Mouse (Mus musculus) cerebellum, adult 18-20 months (tissue): ENCODE measurements around the gene Astl.
A peak's percentile ranks its signal among the peaks of the same experiment; 100 is the strongest.

Experiments
- DNase-seq, 2 experiments: peaks; one replicate each; pipeline ENCODE4 v3.0.0; 2021

The Astl gene

GRCm38 (mm10) chr2:127328090-127328851 lies 10.2 kb upstream of the Astl start:
- DNase-seq, result no peak

- no peak for DNase-seq
Observed at GRCm38 (mm10) chr2:127332807-127333570, 5.5 kb upstream of the Astl start.

DNA sequence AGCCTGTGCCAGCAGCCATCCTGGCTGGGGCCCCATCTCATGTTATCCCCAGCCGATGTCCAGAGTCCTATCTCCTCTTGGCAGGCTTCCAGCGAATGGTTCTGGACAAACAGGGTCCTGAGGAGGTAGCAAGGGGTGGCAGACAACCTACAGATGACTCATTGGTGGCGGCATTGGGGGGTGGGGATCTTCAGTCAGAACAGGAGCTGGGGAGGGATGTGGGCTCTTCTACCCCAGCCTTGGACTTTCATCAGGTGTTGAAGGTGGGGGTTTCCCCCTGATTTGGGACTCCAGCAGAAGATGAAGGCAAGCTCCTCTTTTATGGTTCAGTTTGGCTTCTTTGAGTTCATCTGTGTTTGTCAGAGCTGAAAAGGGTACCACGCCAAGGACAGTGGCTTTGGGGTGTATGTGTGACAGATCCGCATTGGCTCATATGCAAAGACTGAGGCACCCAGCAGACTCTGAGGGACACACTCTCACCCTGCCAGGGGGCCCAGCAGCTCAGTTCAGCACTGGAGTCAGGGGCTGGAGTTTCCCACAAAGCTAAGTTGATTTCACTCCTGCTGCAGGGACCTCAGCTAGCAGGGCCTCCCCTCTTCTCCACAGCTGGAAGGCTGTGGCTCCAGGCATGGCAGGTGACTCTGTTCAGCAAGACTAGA lies 4.4 kb upstream of the Astl start:
- DNase-seq, result no peak

- no peak for DNase-seq
Observed at GRCm38 (mm10) chr2:127335078-127335541, 3.3 kb upstream of the Astl start.

DNA sequence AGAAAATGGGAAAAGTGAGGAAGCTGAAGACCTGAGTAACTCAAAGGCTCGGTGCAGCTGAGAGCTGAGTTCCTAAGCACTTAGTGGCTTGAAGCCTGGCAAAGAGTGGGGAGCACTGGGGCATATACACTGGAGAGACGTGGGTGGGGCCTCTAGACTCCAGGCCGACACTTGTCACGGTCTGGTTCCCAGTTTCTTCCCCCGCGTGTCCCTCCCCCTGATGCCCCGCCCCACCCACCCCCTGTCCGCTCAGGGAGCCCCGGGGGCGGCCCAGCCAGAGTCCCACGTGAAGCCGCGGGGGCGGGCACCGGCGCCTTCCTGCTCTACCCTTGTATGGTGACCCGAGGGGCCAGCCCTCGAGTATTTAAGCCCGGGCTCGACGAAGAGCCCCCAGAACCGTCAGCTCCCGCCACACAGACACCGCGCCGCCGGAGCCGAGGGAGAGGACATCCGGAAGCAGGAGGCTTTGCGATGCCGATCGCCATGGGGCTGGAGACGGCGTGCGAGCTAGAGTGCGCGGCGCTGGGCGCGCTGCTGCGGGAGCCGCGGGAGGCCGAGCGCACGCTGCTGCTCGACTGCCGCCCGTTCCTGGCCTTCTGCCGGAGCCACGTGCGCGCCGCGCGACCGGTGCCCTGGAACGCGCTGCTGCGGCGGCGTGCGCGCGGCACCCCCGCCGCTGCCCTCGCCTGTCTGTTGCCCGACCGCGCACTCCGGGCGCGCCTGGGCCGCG lies 2.5 kb upstream of the Astl start, which contains the start of gene Dusp2:
Gene Dusp2, plus strand, starts transcription at position 393 of the 730 bp plus-strand sequence.
- DNase-seq, result peak; percentile 58 to 73

- DNase-seq, result no peak
Observed at GRCm38 (mm10) chr2:127336497-127336832, 2.0 kb upstream of the Astl start.

GRCm38 (mm10) chr2:127336885-127337284 lies 1.6 kb upstream of the Astl start:
- DNase-seq, result no peak

DNA sequence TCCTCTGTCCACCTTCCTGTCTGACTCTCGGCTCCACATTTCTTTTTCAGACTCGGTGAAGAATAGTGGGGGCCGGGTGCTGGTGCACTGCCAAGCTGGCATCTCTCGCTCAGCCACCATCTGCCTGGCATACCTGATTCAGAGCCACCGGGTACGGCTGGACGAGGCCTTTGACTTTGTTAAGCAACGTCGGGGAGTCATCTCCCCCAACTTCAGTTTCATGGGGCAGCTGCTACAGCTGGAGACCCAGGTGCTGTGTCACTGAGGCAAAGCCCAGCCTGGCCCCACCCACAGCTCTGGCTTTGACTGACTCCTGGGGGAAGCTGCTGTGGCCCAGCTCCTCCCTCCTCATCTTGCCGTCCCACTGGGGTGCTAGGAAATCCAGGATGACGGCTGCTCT lies 908 bp upstream of the Astl start:
- peak; percentile 30 to 37 for DNase-seq

DNA sequence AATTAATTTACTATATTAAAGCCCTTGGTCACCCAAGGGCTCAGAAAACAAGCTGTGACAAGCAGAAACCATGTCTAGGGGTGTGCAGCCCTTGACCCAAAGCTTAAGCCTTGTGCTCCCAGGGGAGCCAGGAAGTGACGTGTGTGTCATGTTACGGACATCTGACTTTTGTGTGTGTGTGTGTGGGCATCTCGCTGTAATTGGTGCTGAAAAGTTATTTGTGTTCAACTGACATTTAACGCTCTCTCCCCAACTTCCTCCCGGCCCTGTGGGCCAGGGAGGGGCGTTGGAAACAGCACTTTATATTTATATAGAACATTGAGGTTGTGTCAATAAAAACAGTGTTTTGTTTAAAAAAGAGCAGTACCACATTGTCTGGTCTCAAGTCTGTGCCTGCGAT lies 427 bp upstream of the Astl start:
- DNase-seq, result no peak

DNA sequence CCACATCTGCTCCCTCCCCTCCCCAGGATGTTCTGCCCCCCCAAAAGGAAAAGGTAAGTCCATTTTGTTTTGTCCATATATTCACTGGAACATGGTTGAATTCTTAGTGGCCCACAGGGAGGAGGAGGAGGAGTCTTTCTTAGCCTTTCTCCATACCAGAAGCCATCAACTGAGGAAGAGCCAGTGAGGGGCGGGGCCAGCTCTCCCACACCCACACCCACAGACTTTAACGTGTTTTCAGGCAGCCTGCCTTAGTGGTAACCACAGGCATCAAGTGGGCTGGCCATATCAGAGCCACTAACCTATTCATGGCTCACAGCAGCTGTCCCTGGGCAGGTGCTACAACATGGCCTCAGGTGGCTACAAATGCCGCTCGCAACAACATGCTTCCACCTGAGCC lies 394 bp downstream of the Astl start:
- no peak for DNase-seq

GRCm38 (mm10) chr2:127339262-127339661 lies 823 bp downstream of the Astl start:
- DNase-seq, result no peak

DNA sequence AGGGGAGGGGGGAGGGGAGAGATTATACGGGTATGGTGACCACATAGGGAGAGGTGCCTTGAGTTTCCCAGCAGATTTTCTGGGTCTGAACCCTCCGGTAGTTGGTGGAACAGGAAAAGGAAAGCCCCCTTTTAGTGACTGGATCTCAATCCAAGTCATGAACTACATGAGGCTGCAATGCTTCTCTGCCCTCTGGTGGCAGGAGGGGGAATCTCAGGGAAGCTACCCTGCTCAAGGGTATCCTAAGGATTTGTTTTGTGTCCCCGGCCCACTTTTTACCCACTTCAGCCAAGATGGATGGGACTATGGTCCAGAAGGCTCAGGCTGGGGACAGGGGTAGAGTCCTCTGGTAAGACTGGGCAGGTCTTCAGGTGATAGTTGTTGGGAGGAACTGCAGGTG lies 2.7 kb downstream of the Astl start:
- DNase-seq, result peak; percentile 38 to 52

GRCm38 (mm10) chr2:127346334-127346733 lies 7.9 kb downstream of the Astl start:
- peak in 1 of 2 experiments; percentile 12 for DNase-seq

DNA sequence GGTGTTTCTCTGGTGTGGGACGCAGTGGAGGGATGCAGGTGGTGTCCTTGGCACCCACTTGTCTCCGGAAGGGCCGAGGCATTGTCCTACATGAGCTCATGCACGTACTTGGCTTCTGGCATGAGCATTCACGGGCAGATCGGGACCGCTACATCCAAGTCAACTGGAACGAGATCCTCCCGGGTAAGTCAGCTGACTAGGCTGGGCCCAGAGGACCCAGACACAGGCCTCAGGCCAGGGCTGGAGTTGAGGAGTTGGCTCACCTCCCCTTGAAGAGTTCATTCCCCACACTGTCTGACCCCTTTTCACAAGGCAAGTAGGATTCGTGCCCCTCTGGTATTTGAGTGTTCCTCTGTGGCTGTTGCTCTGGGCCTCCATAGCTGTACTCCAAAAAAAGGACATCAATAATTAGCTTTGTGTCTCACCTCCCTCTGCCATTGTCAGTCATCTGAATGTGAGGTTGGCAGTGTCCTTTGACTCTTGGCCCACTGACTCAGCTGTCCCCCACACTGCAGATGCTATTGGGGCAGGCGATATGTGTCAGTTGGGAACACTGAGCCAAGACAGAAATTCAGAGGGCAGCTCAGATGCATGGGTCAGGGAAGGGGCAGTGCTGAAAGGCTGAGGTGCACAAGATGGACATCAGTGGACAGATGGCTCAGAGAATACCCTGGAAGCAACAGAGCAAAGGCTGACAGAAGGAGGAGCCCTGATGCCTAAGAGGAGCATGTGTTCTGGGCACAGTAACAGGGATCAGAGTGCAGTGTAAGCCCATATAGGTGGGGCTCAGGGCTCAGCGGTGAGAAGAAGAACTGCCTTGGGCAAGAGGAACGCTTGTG lies 8.9 kb downstream of the Astl start:
- DNase-seq, result peak; percentile 11 to 32

- DNase-seq, result no peak
Observed at GRCm38 (mm10) chr2:127353881-127354280, 15.4 kb downstream of the Astl start.

DNA sequence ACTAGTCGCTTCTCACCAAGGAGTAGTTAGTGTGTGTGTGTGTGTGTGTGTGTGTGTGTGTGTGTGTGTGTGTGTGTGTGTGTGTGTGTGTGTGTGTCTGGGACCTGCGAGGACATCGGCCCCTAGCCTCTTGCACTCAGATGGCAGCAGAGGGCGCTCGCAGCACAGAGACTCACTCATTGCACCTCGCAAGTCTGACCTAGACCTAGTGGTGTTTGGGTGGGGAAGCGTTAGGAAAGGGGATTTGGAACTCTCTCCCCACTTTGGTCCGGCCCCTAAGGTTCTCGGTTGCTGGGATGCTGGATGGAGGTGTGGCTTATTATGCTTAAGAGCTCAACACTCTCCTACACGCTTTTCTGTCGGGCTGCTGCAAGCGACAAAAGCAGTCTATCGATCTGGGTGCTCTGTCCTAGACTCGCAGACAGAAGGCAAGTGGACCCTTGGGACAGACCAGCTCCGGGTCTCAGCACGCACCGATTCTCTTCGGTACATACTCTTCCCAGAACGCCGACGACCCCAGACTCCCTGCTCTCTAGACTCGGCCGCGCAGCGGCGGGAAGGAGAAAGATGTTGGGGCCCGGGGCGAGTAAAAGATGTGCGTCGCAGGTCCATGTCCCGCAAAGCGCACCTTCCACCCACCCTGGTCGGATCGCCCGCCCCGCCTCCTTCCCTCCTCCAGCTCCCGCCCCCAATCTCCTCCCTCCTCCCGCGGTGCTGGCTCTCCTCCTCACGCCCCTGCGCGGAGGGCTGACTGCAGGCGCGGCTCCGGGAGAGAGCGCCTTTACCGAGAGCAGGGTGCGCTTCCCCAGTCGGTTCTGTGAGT lies 24.2 kb downstream of the Astl start, which contains the start of gene Adra2b:
Gene Adra2b, plus strand, starts transcription at position 750 of the 823 bp plus-strand sequence.
- peak; percentile 75 to 81 for DNase-seq

DNA sequence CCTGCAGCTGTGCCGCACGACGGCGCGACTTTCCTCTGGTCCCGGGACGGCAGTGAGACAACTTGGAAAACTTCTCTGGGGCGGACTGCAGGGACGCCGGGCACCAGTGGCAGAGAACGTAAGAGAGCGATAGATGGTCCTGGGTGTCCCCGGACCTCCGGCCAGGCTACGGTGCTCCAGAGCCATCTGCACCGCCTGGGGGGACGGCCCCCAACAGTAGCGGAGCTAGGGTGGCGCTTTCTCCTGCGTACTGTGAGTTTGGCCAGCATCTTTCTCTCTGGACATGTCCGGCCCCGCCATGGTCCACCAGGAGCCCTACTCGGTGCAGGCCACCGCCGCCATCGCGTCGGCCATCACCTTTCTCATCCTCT lies 24.8 kb downstream of the Astl start:
- DNase-seq, result no peak

DNA sequence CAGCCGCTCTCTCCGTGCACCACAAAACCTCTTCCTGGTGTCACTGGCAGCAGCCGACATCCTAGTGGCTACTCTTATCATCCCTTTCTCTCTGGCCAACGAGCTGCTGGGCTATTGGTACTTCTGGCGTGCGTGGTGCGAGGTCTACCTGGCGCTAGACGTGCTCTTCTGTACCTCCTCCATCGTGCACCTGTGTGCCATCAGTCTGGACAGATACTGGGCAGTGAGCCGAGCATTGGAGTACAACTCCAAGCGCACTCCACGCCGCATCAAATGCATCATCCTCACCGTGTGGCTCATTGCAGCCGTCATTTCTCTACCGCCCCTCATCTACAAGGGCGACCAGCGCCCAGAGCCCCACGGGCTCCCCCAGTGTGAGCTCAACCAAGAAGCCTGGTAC lies 25.3 kb downstream of the Astl start:
- peak in 1 of 2 experiments; percentile 10 for DNase-seq

DNA sequence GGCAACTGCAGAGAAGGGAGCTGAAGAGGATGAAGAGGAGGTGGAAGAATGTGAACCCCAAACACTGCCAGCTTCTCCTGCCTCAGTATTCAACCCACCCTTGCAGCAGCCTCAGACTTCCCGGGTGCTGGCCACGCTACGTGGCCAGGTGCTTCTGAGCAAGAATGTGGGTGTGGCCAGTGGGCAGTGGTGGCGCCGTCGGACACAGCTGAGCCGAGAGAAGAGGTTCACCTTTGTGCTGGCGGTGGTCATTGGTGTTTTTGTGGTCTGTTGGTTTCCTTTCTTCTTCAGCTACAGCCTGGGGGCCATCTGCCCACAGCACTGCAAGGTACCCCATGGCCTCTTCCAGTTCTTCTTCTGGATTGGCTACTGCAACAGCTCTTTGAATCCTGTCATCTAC lies 26.0 kb downstream of the Astl start:
- no peak for DNase-seq

- DNase-seq, result no peak
Observed at GRCm38 (mm10) chr2:127367126-127367820, 28.8 kb downstream of the Astl start.
